Mouse (Mus musculus) liver, postnatal 0 days (tissue): ENCODE data around the gene Drc1.

Experiments
- CTCF ChIP-seq: sonication (generic); IDR thresholded peaks from 2 replicates; pipeline ENCODE4 v1.5.1; 2016; ENCODE audit warnings: antibody characterized with exemption, low read depth
- EP300 ChIP-seq: IDR thresholded peaks from 2 replicates; pipeline ENCODE4 v1.6.1; 2016; ENCODE audit warnings: antibody characterized with exemption, low read depth, mild to moderate bottlenecking

DNA sequence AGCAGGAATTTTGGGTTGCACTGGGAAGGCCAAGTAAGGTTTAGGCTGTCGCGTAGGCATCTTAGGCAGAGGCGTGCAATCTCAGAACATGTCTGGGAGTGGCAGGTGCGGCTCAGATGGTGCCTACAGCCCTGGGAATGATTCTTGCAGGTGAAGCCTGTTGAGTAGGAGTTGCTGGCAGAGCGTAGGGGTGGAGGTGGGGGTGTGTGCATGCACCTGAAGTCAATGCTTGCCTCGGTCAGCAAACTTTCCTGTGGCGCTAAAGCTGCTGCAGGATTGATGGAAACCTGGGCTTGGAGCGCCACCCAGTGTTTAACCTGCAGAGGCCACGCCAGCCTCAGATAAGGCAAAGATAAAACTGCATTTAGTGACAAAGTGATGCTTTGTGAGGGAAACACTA lies 61.9 kb downstream of the Drc1 start:
- TF ChIP-seq EP300, result no peak
- TF ChIP-seq CTCF, result peak; percentile 89
